Mouse (Mus musculus) brain, embryonic 14.5 days (tissue): Measurements from ENCODE around the gene Sox2.

ENCODE experiments used
- CTCF ChIP-seq: fragments of 200-500 bp; IDR thresholded peaks from 2 replicates; pipeline ENCODE4 v1.5.1; 2012; ENCODE audit warnings: inconsistent platforms, mild to moderate bottlenecking, moderate library complexity, borderline replicate concordance; ENCODE audit not compliant: insufficient read depth, insufficient read length; ENCODE audit errors: extremely low read depth
- POLR2A ChIP-seq: fragments of 200-500 bp; IDR thresholded peaks from 2 replicates; pipeline ENCODE4 v1.6.1; 2012; ENCODE audit warnings: mild to moderate bottlenecking, inconsistent platforms, borderline replicate concordance; ENCODE audit not compliant: poor library complexity, insufficient read depth, insufficient read length, severe bottlenecking; ENCODE audit errors: extremely low read depth

DNA sequence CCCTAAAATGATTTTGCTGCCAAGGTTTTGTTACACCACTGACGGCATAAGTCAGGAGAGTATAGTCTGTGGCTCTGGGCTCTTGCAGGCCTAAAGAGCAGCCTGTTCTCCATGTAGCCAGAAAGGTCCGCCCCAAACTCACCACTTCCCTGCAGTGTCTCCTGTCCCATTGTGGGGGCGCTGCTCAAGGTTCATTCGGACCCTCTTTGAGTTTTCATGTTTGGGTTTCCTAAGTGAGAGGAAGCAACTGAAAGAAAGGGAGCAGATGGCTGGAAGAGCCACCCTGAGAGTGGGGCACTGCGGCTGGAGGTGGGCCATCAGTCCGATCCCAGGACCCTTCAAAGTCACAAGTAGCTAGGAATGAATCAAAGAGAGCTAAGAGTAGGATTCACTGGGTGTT is 13.2 kb upstream of the Sox2 start:
- TF ChIP-seq CTCF (0 out of 2 replicates have a peak, but pooled peaks have one; percentile 6), POLR2A (no peak)
